ENCODE assay signal across 8 mouse cellular contexts in genomic region chr10:58932151-58932773, GRCm38 (mm10).
A peak's percentile ranks its signal among the peaks of the same experiment; 100 is the strongest.
DNase-seq lines count a peak whose midpoint lies in the region; ATAC-seq and TF ChIP-seq lines count a peak whose summit lies in the region.

No protein-coding gene starts in this region.

- intact Hi-C loops in left cerebral cortex, adult 2 months (cut with DNase I) = no loop called here
- intact Hi-C loops in left cerebral cortex, postnatal 25 days (cut with DNase I) = loop anchor here (2.0 kb wide), 1 partner anchor 119 kb away; the partner anchor contains the start of gene Sh3rf3

- peaks cover 60% of the 10 kb centered on the region for H3K27me3 ChIP-seq in heart, embryonic 11.5 days (ENCODE audit: control insufficient read depth, insufficient read depth, low read length)
- no peaks in the 10 kb centered on the region for H3K27me3 ChIP-seq in limb, embryonic 14.5 days (ENCODE audit: control insufficient read depth, insufficient read depth, low read length)
- no peaks in the 10 kb centered on the region for H3K27me3 ChIP-seq in neural tube, embryonic 14.5 days (ENCODE audit: control insufficient read depth, insufficient read depth, low read length)
- H3K27me3 ChIP-seq in thymus, adult 2 months (ENCODE audit: control insufficient read depth, insufficient read depth, low read length) = no peaks in the 10 kb centered on the region

- H3K9ac ChIP-seq in heart, embryonic 11.5 days (ENCODE audit: low read depth, low read length) = no peak overlapping the region
- H3K9ac ChIP-seq in limb, embryonic 14.5 days (ENCODE audit: low read depth, low read length, severe bottlenecking) = peak overlapping the region; percentile 34; the same call in 1 of the 2 replicates
- H3K9ac ChIP-seq in neural tube, embryonic 14.5 days (replicated peaks; ENCODE audit: low read depth, low read length) = peak overlapping the region; percentile 25; the same call in 1 of the 2 replicates

- 16% methylated on average over 22 of the region's 22 CpGs for WGBS in heart, embryonic 11.5 days (ENCODE audit: insufficient replicate concordance)
- WGBS in limb, embryonic 14.5 days = 19% methylated on average over 22 of the region's 22 CpGs
- 25% methylated on average over 22 of the region's 22 CpGs for WGBS in neural tube, embryonic 14.5 days
- WGBS in thymus, adult 2 months = 57% methylated on average over 22 of the region's 22 CpGs

- no peak overlapping the region for H3K27ac ChIP-seq in left cerebral cortex, adult 2 months
- H3K27ac ChIP-seq in heart, embryonic 11.5 days (ENCODE audit: low read depth, low read length) = no peak overlapping the region
- no peak overlapping the region for H3K27ac ChIP-seq in limb, embryonic 14.5 days (replicated peaks; ENCODE audit: low read depth, low read length)
- H3K27ac ChIP-seq in neural tube, embryonic 14.5 days (ENCODE audit: low read depth, low read length) = peak overlapping the region; percentile 52
- no peak overlapping the region for H3K27ac ChIP-seq in thymus, adult 2 months (ENCODE audit: control insufficient read depth, insufficient read depth, low read length)

- H3K9me3 ChIP-seq in heart, embryonic 11.5 days (replicated peaks; ENCODE audit: control insufficient read depth, low read length) = peaks cover 3% of the 10 kb centered on the region; the same call in 1 of the 2 replicates
- H3K9me3 ChIP-seq in limb, embryonic 14.5 days (ENCODE audit: control insufficient read depth, low read length) = no peaks in the 10 kb centered on the region
- H3K9me3 ChIP-seq in neural tube, embryonic 14.5 days (ENCODE audit: control insufficient read depth, low read length) = no peaks in the 10 kb centered on the region

- TF ChIP-seq POLR2A in limb, embryonic 14.5 days (IDR thresholded peaks at IDR 0.05; ENCODE audit: borderline replicate concordance, extremely low read depth, insufficient read depth, insufficient read length) = no peak
- TF ChIP-seq POLR2A in thymus, adult 2 months (IDR thresholded peaks at IDR 0.05; ENCODE audit: control insufficient read depth, extremely low read depth, insufficient read depth, low read length, poor library complexity) = no peak

- peak overlapping the region; percentile 49 for H3K4me2 ChIP-seq in heart, embryonic 11.5 days
- H3K4me2 ChIP-seq in limb, embryonic 14.5 days (replicated peaks; ENCODE audit: low read depth, low read length, severe bottlenecking) = peak overlapping the region; percentile 46
- peak overlapping the region; percentile 42 for H3K4me2 ChIP-seq in neural tube, embryonic 14.5 days (ENCODE audit: low read depth, low read length)

- H3K4me3 ChIP-seq in left cerebral cortex, adult 2 months = peak overlapping the region; percentile 21; the same call in 1 of the 2 replicates
- 0 out of 2 replicates have a peak overlapping the region, but pooled peaks have one; percentile 4 for H3K4me3 ChIP-seq in heart, embryonic 11.5 days (ENCODE audit: low read depth, low read length)
- peak overlapping the region; percentile 10; the same call in 1 of the 2 replicates for H3K4me3 ChIP-seq in limb, embryonic 14.5 days (replicated peaks; ENCODE audit: low read length)
- no peak overlapping the region for H3K4me3 ChIP-seq in neural tube, embryonic 14.5 days (ENCODE audit: low read depth, low read length)
- H3K4me3 ChIP-seq in thymus, adult 2 months (ENCODE audit: control insufficient read depth, insufficient read depth, low read length) = no peak overlapping the region

- peak; percentile 77 for ATAC-seq in heart, embryonic 11.5 days (replicated peaks; ENCODE audit: insufficient number of reproducible peaks, low FRiP score, low TSS enrichment)
- peak; percentile 81 for ATAC-seq in limb, embryonic 14.5 days (ENCODE audit: low FRiP score, low read depth)
- peak; percentile 68 for ATAC-seq in neural tube, embryonic 14.5 days (ENCODE audit: low read depth)

- TF ChIP-seq CTCF in left cerebral cortex, adult 2 months (IDR thresholded peaks at IDR 0.05) = no peak
- no peak for TF ChIP-seq CTCF in thymus, adult 2 months (IDR thresholded peaks at IDR 0.05; ENCODE audit: borderline replicate concordance, control insufficient read depth, extremely low read depth, insufficient read depth, low read length, poor library complexity)

- H3K36me3 ChIP-seq in heart, embryonic 11.5 days (ENCODE audit: control insufficient read depth, insufficient read depth, low read length) = no peaks in the 10 kb centered on the region
- no peaks in the 10 kb centered on the region for H3K36me3 ChIP-seq in limb, embryonic 14.5 days (ENCODE audit: control insufficient read depth, insufficient read depth, low read length)
- H3K36me3 ChIP-seq in neural tube, embryonic 14.5 days (ENCODE audit: control insufficient read depth, insufficient read depth, low read length) = no peaks in the 10 kb centered on the region
- no peaks in the 10 kb centered on the region for H3K36me3 ChIP-seq in thymus, adult 2 months (ENCODE audit: control insufficient read depth, insufficient read depth, low read length)

- H3K4me1 ChIP-seq in heart, embryonic 11.5 days (ENCODE audit: control insufficient read depth, insufficient read depth, low read length) = no peaks in the 10 kb centered on the region; the same call in 1 of the 2 replicates
- peaks cover 7% of the 10 kb centered on the region for H3K4me1 ChIP-seq in limb, embryonic 14.5 days (ENCODE audit: control insufficient read depth, insufficient read depth, low read length)
- H3K4me1 ChIP-seq in neural tube, embryonic 14.5 days (ENCODE audit: control insufficient read depth, insufficient read depth, low read length) = peaks cover 20% of the 10 kb centered on the region
- H3K4me1 ChIP-seq in thymus, adult 2 months (replicated peaks; ENCODE audit: control insufficient read depth, insufficient read depth, low read length) = no peaks in the 10 kb centered on the region

- DNase-seq in left cerebral cortex, adult 2 months (ENCODE audit: extremely low spot score in 1 of 2, low spot score in 2 of 2) = no peak
- DNase-seq in left cerebral cortex, postnatal 25 days (ENCODE audit: low spot score in 2 of 2) = no peak
- DNase-seq in limb, embryonic 14.5 days (ENCODE audit: low spot score) = peak; percentile 48
- no peak for DNase-seq in layer of hippocampus, postnatal 36 days
- no peak for DNase-seq in thymus, adult 2 months
- DNase-seq in frontal cortex, postnatal 25 days (ENCODE audit: low spot score in 2 of 2) = no peak

Comparison
In these comparisons a context has a peak if more than half of its experiments do, and no peak if none do; other contexts are left out.
1. H3K4me3 ChIP-seq: peak in left cerebral cortex, adult 2 months (single experiment), heart, embryonic 11.5 days (single experiment) and limb, embryonic 14.5 days (single experiment); none in neural tube, embryonic 14.5 days (single experiment) and thymus, adult 2 months (single experiment).
2. Peak in every context shown above with its lines, with median percentiles within 50 percentile points of each other: ATAC-seq and H3K4me2 ChIP-seq.